Mouse (Mus musculus) mouse embryonic stem cell (cell line): Measurements from ENCODE around the gene Cldn10.

Experiments
- in situ Hi-C, 2 experiments: fragments of 300-500 bp; cut with MboI; formaldehyde crosslinking; loops; 1 replicate in 1 of 2; 3 replicates in 1 of 2; pipeline ENCODE4 v1.14.3; 2019 to 2020; ENCODE audit warnings: low sequenced_read_pairs in 2 of 2, low pct_unique_long_range_greater_than_20kb in 1 of 2, mixed read lengths in 1 of 2; ENCODE audit not compliant: unreplicated experiment in 1 of 2

Cldn10 gene

GRCm38 (mm10) chr14:118775554-118775953 lies 12.2 kb upstream of the Cldn10 start:
- in situ Hi-C loops = no loop called here

DNA sequence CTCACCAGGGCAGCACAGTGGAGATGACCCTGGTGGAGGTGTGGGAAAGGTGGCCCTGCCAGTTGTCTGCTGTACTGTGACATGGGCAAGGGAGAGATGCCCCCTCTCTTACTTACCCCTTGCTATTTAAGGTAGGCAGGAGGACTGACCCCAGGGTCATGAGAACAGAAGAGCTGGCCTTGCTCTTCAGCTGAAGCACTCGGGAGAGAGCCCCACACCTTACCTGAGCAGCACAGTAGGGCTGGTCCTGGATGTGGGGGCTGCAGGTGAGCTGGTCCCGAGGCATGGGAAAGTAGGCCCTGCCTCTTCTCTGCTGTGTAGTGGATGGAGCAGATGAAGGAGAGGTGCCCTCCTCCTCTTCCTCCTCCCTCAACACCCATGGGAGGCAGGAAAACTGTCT lies 11.3 kb upstream of the Cldn10 start:
- in situ Hi-C loops = no loop called here

- in situ Hi-C loops = no loop called here
These were observed 10.2 kb upstream of the Cldn10 start for GRCm38 (mm10) chr14:118777478-118777877.

- in situ Hi-C loops = no loop called here
These were observed 6.1 kb upstream of the Cldn10 start for GRCm38 (mm10) chr14:118781601-118782000.

DNA sequence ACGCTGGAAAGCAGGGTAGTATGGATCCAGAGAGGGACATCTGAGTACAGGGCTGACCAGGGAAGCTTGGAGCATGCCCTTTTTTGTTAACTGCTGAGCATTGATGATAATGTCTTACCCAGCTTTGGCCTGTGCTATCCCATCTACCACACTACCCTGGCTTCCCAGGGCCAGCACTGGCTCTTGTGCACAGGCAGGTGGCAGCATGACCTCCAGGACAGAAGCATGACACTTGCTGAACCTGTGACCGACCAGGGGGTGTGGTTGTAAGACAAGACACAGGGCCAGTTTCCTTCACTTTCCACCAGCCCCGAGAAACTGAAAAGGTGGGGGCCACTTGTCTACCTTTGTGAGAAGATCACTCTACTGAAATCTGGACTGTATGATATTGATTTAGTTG lies 5.5 kb upstream of the Cldn10 start:
- in situ Hi-C loops = no loop called here

DNA sequence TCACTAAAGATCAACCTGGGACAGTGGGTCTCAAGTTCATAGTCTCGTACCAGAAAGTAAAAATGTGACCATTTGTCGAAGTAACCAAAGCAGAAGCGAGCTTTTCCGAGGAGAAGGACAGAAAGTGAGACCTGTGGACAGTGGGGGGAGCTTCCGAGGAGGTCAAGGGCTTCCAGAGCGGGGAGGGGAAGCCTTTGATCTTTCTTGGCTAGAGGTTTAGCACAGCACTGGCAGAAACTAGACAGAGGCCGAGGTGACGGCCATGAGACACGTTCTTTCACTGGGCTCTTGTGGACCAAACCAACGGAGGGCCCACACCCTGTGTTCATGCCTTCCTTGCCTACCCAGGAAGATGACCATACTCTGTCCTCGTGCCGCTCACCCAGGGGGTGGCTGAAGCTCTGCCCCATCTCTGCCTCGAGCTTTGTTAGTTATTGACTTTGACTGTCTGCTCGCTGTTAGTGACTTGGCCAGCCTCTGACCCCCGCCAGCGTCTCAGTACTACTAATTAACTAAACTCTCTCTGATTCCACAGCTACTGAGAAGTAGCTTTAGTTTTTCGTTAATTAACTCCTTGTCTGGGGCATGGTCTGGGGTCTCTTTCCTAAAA lies 4.3 kb upstream of the Cldn10 start:
- in situ Hi-C loops = no loop called here

DNA sequence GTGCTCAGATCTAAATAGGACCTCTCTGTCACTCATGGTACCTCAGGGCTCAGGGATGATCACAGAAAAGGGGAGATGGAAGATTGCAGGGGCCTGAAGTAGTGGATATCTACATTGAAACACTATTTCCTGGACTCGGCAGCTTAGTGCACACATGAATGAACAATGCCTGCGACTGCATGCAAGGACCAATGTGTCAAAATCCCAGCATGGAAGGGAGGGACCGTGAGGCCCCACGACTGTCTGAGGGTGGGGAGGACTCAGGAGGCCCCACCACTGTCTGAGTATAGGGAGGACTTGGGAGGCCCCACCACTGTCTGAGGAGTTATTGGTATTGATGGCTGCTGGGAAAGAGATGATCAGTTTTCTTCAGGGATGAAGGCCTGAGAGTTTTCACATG lies 2.5 kb downstream of the Cldn10 start:
- in situ Hi-C loops = no loop called here

DNA sequence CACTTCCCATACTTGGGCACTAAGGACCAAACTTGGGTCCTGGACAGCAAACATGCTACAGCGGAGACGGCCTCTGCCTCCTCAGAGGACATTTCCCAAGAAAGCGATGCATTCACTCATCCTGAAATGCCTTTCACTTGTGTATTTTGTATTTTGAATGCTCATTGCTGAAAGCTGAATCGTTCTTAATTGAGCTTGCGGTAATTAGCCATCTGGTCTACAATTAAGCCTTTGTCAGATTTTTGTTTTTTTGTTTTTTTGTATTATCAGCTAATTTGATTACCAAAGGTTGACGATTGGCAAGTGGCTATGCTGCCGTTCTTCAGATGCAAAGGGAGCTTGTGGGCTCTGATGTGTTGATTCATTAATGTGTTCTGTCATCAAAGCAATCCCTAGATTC lies 5.2 kb downstream of the Cldn10 start:
- in situ Hi-C loops = no loop called here

DNA sequence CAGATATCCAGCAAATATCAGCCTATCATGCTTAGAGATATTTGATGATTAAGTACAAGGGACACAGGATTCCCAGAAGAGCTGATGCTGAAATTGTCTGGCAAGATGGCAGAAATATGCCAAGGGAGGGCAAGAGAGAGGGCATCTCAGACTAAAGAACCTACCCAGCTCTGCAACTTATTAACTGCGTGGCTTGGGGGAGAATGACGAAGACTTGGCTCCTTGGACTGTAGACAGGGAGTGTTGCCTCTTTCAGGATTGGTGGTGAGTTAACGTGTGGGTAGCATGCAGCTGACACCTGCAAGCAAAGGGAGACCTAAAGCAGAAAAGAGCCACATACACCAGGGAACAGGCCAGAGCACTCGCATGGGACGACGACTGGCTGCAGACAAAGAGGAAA lies 5.7 kb downstream of the Cldn10 start:
- in situ Hi-C loops = no loop called here

DNA sequence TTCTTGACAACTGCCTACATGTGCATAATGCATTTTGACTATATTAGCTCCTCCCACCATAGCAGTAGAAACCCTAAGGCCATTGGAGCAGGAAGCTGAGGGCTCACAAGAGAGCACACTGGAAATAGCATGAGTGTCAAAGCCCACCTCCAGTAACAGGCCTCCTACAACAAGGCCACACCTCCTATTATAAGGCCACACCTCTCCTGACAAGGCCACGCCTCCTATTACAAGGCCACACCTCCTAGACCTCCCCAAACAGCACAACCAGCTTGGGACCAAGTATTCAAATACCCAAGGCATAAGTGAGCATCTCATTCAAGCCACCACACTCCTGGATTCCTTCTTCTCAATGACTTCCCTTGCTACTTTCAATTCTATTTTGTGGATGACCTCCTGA lies 6.5 kb downstream of the Cldn10 start:
- in situ Hi-C loops = no loop called here

GRCm38 (mm10) chr14:118794893-118795292 lies 7.2 kb downstream of the Cldn10 start:
- in situ Hi-C loops = no loop called here

DNA sequence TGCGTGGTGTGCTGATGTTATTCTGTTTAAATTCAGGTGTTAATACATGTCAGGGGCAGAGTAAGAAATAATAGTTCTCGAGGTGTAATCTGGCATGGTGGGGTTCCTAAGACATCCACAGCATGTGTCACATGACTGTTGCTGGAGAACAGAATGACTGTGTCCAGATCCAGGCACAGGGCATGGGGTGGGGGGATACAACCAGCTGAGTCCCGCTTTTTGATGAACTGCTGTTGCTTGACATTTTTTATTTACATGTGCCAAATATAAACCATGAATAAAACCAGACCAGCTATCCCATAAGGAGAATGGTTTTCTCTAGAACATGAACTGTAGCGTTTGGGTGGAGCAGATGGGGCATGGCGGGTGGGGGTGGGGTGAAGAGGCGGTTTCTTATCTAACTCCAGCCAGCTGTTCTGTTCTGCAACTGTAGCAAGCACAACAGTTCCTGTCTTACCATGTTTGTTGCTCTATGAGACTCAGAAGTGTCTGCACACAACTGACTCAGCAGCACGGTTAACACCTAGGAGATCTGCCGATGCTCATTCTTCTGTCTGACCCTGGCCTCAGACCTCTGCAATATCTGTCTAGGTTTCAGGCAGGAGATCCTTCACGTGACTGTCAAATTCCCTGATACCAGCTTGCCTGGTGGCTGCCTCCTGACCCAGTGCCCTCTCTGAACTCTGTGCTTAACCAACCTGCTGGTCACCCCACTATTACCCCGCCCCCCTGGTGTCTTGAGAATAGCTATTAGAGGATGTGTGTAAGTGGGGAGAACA lies 8.4 kb downstream of the Cldn10 start:
- in situ Hi-C loops = no loop called here

- in situ Hi-C loops = no loop called here
These were observed 9.0 kb downstream of the Cldn10 start for GRCm38 (mm10) chr14:118796694-118797058.

DNA sequence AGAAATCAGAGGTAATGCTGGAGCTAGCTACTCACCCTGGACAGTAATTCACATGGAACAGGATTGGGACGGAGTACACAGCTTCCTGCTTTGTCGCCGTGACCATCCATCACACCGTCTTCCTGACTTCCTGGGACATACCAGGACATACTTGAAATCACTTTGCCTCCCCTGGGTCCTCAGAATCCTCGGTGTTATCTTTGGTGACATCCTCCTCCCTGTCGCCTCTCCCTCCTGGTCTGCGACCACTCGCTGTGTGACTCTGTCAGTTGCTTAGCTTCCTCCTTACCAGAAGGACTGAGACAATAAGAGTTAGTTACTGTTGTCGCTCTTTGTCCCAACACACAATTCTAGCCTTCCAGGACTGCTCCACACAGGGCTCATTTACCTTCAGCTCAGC lies 9.6 kb downstream of the Cldn10 start:
- in situ Hi-C loops = no loop called here

DNA sequence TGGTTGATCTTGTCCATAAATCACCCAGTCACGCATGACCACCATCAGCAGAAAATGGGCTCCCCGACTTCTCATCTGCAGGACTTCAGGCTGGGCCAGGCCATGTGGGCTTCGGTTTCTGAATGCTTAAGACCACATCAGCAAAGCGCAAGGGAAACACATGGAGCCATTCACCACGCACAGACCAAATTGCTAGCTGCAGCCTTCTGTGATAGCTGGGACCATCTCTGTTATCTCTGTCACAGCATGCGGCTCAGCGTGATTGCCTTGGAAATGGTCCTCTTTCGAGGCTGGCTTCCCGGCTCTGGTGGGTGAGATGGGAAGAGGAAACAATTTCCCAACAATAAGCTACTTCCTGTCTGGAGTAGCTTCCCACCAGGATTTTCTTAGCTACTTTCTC lies 12.2 kb downstream of the Cldn10 start:
- in situ Hi-C loops = loop anchor here (10.0 to 25.0 kb wide), 4 partner anchors 338 to 588 kb away; no protein-coding TSS in a partner anchor

GRCm38 (mm10) chr14:118803936-118804335 lies 16.2 kb downstream of the Cldn10 start:
- in situ Hi-C loops = loop anchor here (10.0 to 25.0 kb wide), 4 partner anchors 342 to 592 kb away; no protein-coding TSS in a partner anchor

DNA sequence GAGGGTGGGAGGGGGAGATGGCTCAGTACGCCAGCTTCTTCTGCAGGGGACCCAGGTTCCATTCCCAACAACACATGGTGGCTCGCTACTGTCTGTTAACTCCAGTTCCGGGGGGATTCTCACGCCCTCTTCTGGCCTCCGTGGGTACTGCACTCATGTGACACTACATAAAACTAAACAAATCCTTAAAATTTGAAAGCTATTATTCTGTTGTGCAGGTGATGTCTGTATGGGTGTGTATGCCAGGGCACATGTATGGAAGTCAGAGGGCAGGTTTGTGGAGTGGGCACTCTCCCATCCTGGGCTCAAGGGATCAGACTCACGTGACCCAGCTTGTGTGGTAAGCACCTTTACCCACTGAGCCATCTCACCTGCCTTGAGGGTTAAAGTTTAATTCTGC lies 16.6 kb downstream of the Cldn10 start:
- in situ Hi-C loops = loop anchor here (10.0 to 25.0 kb wide), 4 partner anchors 342 to 592 kb away; no protein-coding TSS in a partner anchor

DNA sequence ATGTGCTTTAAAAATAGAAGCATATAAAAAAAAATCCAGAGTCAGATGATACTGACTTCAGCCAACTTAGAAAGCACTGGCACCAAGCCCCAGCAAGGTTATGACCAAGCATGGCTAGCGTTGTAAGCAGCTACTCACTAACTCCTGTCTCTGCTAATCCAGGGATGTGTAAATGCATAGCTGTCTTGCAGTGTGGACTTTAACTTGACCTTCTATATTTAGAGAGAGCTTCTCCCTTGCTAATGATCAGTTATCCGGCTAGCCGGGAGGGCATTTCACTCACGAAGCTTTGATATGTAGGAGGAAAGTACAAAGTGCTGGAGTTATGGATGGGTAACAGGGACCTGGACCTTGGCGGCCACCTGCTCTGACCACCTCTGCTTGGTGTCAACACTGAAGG lies 19.9 kb downstream of the Cldn10 start:
- in situ Hi-C loops = loop anchor here (10.0 to 25.0 kb wide), 4 partner anchors 345 to 595 kb away; no protein-coding TSS in a partner anchor

GRCm38 (mm10) chr14:118808183-118808582 lies 20.5 kb downstream of the Cldn10 start:
- in situ Hi-C loops = loop anchor here (10.0 to 25.0 kb wide), 4 partner anchors 346 to 596 kb away; no protein-coding TSS in a partner anchor

DNA sequence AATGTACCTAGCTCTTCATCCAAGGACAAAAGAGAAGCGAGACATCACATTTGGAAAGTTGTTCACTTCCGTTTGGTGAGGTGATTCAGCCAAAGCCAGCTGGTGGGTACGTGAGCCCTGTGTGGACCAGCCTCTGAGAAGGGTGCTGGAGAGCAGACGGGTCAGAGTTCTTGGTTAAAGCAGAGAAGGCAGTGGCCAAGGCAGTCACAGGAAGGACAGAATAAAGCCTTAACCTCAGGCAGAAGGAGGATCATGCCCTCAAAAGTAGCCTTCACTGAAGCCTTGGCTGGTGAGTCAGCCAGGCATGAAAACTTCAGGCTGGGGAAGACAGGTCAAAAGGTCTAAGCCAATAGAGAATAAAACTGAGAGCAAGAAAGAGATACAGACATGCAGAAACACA lies 22.0 kb downstream of the Cldn10 start:
- in situ Hi-C loops = loop anchor here (10.0 to 25.0 kb wide), 4 partner anchors 347 to 597 kb away; no protein-coding TSS in a partner anchor
